Mouse (Mus musculus): Measurements from ENCODE around the gene Tceal7. TPM values are rescaled to one million over a fixed set of nuclear protein-coding genes. Genes with fewer than 3 reads are reported as not detected.

Tceal7 gene
- total RNA-seq (2023): not detected

DNA sequence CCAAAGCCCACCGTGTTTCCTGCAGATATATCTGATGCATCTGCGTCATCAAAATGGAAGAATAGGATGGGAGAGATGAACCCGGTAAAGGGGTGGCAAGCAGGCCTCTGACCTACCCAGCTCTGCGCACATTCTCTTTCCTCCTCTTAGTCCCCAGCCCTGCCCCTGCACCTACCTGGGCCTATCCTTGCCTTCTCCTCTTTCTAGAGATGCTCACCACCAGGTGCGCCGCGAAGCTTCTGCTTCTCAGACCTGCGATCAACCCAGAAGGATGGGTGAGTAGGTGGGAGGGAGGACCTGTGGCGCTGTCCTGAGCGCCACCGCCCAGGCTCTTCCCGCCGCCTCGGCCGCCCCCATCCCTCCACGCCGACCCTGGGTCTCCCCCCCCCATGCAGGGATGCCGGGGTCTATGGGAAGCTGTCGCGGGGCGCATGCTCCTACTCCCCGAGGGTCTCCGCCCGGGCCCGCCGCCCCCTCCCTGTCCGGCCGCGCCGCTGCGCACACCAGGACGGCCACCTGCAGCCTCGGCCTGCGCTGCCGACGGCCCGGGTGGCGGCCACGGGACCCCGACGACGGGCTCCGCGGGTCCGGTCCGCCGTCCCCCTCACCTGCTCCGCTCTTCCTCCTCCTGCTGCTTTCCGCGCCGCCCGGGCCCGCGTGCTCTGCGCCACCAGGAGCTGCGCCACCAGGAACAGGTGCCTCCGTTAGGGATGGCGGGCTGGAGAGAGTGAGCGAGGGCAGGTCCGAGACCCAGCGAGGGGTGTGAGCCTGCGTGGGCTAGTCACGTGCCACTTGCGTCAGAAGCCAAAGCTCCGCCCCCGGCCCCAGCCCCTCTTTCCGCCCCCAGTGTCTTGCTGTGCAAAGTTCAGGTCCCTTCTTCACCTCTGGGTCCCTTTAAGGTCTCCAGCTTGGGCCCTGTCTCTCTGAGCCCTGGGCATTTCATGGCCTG lies at the start of gene Tceal7, which contains the start of gene Bex1:
Gene Tceal7 (plus strand): TSS at position 51 of the 949 bp plus-strand sequence.
Gene Bex1 (minus strand): TSS at position 785 of the 949 bp plus-strand sequence.

GRCm38 (mm10) chrX:136172118-136172551 lies 42.4 kb upstream of the Tceal7 start, which contains the start of gene Tceal8:
Gene Tceal8 (minus strand): TSS chrX:136172342.

GRCm38 (mm10) chrX:136203664-136204066 lies 10.9 kb upstream of the Tceal7 start, which contains the start of gene Tceal5:
Gene Tceal5 (minus strand): TSS chrX:136203876.

GRCm38 (mm10) chrX:136244574-136245229 lies 30.1 kb downstream of the Tceal7 start, which contains the start of gene Tceal9:
Gene Tceal9 (plus strand): TSS chrX:136245079.

DNA sequence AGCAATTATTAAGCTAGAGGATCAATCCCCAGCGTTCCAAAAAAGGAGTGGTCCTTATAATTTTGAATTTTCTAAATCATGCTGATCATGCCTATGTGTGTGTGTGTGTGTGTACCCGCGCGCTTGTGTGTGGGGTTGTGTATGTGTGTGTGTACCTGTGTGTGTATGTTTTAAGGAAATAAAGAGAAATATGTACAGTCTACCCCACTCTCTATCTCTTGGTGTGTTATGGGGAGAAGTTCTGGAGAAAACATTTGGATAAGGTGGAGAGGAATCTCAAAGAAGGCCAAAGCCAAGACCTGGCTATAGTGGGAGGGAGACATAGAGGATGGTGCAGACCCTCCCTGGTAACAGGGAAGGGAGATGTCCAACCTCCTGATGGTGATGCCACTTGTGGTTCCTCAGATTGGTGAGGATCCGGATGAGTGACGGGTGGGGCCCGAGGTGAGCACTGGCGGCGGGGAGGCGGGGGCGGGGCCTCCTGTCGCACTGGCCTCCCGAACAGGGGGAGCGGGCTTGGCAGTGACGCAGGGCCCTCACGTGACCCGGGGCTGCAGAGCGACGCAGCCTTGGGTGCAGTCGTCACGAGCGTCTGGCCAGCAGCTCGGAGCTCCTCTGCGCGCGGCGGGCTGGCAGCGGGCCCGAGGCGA lies 55.3 kb downstream of the Tceal7 start, which contains the start of gene Bex3:
Gene Bex3 (plus strand): TSS at position 511 of the 650 bp plus-strand sequence.

Other genes starting within 250 kb of the Tceal7 start
- 3.7 TPM for gene Arxes2, start 221.0 kb upstream of the Tceal7 start, total RNA-seq (2023)
- not detected for gene Arxes1, start 181.4 kb upstream of the Tceal7 start, total RNA-seq (2023)
- gene Bex2, start 146.5 kb upstream of the Tceal7 start, total RNA-seq (2023): 3.1 TPM
- not detected for gene Nxf3, start 129.5 kb upstream of the Tceal7 start, total RNA-seq (2023)
- not detected for gene Bex4, start 75.8 kb upstream of the Tceal7 start, total RNA-seq (2023)
- gene Tceal8, start 42.4 kb upstream of the Tceal7 start, total RNA-seq (2023): not detected
- not detected for gene Tceal5, start 10.9 kb upstream of the Tceal7 start, total RNA-seq (2023)
- 1.8 TPM for gene Bex1, start 734 bp downstream of the Tceal7 start, total RNA-seq (2023)
- 45.1 TPM for gene Tceal9, start 30.3 kb downstream of the Tceal7 start, total RNA-seq (2023)
- 93.4 TPM for gene Bex3, start 55.5 kb downstream of the Tceal7 start, total RNA-seq (2023)